Mouse (Mus musculus) heart, adult 9 months (tissue): Measurements from ENCODE around the gene Sco2.

Source experiments
- DNase-seq, 2 experiments: peaks; one replicate each; pipeline ENCODE4 v3.0.0; 2022; ENCODE audit warnings: low spot score in 2 of 2

Sco2 gene

GRCm38 (mm10) chr15:89373762-89374248 lies at the start of gene Sco2:
Gene Sco2, minus strand, starts transcription at chr15:89373846.
- DNase-seq: peak; percentile 89 to 92

- no peak for DNase-seq
These were observed 48.3 kb upstream of the Sco2 start for GRCm38 (mm10) chr15:89421938-89422337.

GRCm38 (mm10) chr15:89415282-89415681 lies 41.6 kb upstream of the Sco2 start:
- DNase-seq: peak; percentile 51 to 64

- DNase-seq: no peak
These were observed 36.5 kb upstream of the Sco2 start, which contains the start of gene Syce3 for GRCm38 (mm10) chr15:89410118-89410517. Gene Syce3, minus strand, starts transcription at chr15:89410503.

- no peak for DNase-seq
These were observed 33.0 kb upstream of the Sco2 start for GRCm38 (mm10) chr15:89406691-89407090.

- DNase-seq: no peak
These were observed 31.4 kb upstream of the Sco2 start for GRCm38 (mm10) chr15:89404831-89405623.

- no peak for DNase-seq
These were observed 28.8 kb upstream of the Sco2 start for GRCm38 (mm10) chr15:89402471-89402870.

- no peak for DNase-seq
These were observed 26.1 kb upstream of the Sco2 start for GRCm38 (mm10) chr15:89399716-89400115.

- DNase-seq: no peak
These were observed 24.5 kb upstream of the Sco2 start for GRCm38 (mm10) chr15:89398146-89398545.

GRCm38 (mm10) chr15:89396883-89397282 lies 23.2 kb upstream of the Sco2 start:
- no peak for DNase-seq

GRCm38 (mm10) chr15:89390081-89390480 lies 16.4 kb upstream of the Sco2 start:
- DNase-seq: no peak

- no peak for DNase-seq
These were observed 13.5 kb upstream of the Sco2 start for GRCm38 (mm10) chr15:89387127-89387526.

GRCm38 (mm10) chr15:89384617-89385016 lies 11.0 kb upstream of the Sco2 start, which contains the start of gene Klhdc7b:
Gene Klhdc7b, plus strand, starts transcription at chr15:89384917.
- DNase-seq: no peak

- DNase-seq: no peak
These were observed 5.8 kb upstream of the Sco2 start for GRCm38 (mm10) chr15:89379429-89379828.

GRCm38 (mm10) chr15:89378831-89379401 lies 5.3 kb upstream of the Sco2 start, which contains the start of gene Odf3b:
Gene Odf3b, minus strand, starts transcription at chr15:89379282.
- DNase-seq: peak; percentile 69 to 72

- no peak for DNase-seq
These were observed 4.5 kb upstream of the Sco2 start for GRCm38 (mm10) chr15:89377938-89378828.

- DNase-seq: no peak
These were observed 3.7 kb upstream of the Sco2 start for GRCm38 (mm10) chr15:89377362-89377761.

GRCm38 (mm10) chr15:89376957-89377356 lies 3.3 kb upstream of the Sco2 start, which contains the start of gene Tymp:
Gene Tymp, minus strand, starts transcription at chr15:89377039.
- DNase-seq: no peak

GRCm38 (mm10) chr15:89376040-89376439 lies 2.4 kb upstream of the Sco2 start:
- DNase-seq: no peak

- DNase-seq: no peak
These were observed 1.3 kb upstream of the Sco2 start for GRCm38 (mm10) chr15:89374801-89375534.

GRCm38 (mm10) chr15:89374340-89374739 lies 694 bp upstream of the Sco2 start:
- no peak for DNase-seq
